Mouse (Mus musculus) limb, embryonic 11.5 days (tissue): ENCODE results near the gene Ttc21a. TPM values are rescaled to one million over a fixed set of nuclear protein-coding genes. Genes with fewer than 3 reads are reported as not detected.
A peak's percentile ranks its signal among the peaks of the same experiment; 100 is the strongest.

Experiments used
- ATAC-seq: fragments of 200-750 bp; cut with Nextera tagmentation; 2 replicates; pipeline ENCODE4 v1.8.0; 2017; ENCODE audit warnings: low read depth; ENCODE audit not compliant: insufficient number of reproducible peaks, low FRiP score, low TSS enrichment
- DNase-seq: peaks from one replicate; pipeline ENCODE4 v3.0.0-alpha.2; 2015; ENCODE audit warnings: low spot score
- H3K27ac ChIP-seq: fragments of 300-500 bp; sonication (generic); replicated peaks from 2 replicates; pipeline ENCODE4 v1.5.1; 2014; ENCODE audit warnings: low read depth, mild to moderate bottlenecking, low read length
- H3K27me3 ChIP-seq: fragments of 300-500 bp; sonication (generic); 2 replicates; pipeline ENCODE4 v1.6.1; 2014; ENCODE audit warnings: mild to moderate bottlenecking, low read length, mixed read lengths; ENCODE audit not compliant: control insufficient read depth, insufficient read depth
- H3K36me3 ChIP-seq: fragments of 300-500 bp; sonication (generic); 2 replicates; pipeline ENCODE4 v1.6.1; 2014; ENCODE audit warnings: mild to moderate bottlenecking, low read length, moderate library complexity, mixed read lengths; ENCODE audit not compliant: control insufficient read depth, insufficient read depth
- H3K4me1 ChIP-seq: fragments of 300-500 bp; sonication (generic); 2 replicates; pipeline ENCODE4 v1.6.1; 2014; ENCODE audit warnings: low read length, mixed read lengths; ENCODE audit not compliant: control insufficient read depth, insufficient read depth
- H3K4me2 ChIP-seq: fragments of 300-500 bp; sonication (generic); 2 replicates; pipeline ENCODE4 v1.6.1; 2014; ENCODE audit warnings: low read depth, mild to moderate bottlenecking, moderate library complexity; ENCODE audit not compliant: severe bottlenecking
- H3K4me3 ChIP-seq: fragments of 300-500 bp; sonication (generic); 2 replicates; pipeline ENCODE4 v1.5.1; 2014; ENCODE audit warnings: low read depth, low read length
- H3K9ac ChIP-seq: fragments of 300-500 bp; sonication (generic); 2 replicates; pipeline ENCODE4 v1.6.1; 2014; ENCODE audit warnings: mild to moderate bottlenecking, low read length
- H3K9me3 ChIP-seq: fragments of 300-500 bp; sonication (generic); 2 replicates; pipeline ENCODE4 v1.6.1; 2016; ENCODE audit warnings: low read length; ENCODE audit not compliant: control insufficient read depth
- WGBS: fragments of 180-500 bp; shearing (Covaris S2); extraction: QIAGEN DNeasy Blood & Tissue Kit; methylation state at CpG from one replicate; pipeline ENCODE4 v1.1.7; 2014; 5-methylcytosine and 5-hydroxymethylcytosine counted together
- polyA plus RNA-seq: library from polyadenylated mRNA; unstranded; fragments of >200 nt; fragmentation: Nextera tagmentation; extraction: Ambion mirVana; gene quantifications from 2 replicates; pipeline ENCODE4 v1.2.1, GENCODE M21; 2014

Ttc21a gene
- polyA plus RNA-seq, 1 experiment from 2014 or later = 0.35 TPM

DNA sequence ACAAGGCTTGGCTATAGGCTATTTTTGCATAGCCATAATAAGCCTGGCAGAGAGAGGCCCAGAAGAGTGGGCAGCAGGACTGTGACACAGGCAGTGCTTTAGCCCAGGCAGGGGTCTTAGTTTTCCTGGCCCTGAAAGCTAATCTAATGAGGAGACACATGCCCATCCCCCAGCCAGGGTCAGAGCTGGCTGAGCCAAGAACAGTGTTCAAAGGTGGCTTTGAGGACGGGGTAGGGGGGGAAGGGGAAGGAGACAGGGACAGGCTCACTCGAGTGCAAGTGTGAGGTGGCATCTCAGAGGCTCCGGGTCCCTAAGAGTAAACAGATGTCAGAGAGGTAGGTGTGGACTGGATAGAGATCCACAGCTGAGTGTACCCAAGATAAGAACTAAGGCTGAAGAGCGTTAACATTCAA is 43.4 kb downstream of the Ttc21a start:
- H3K9ac ChIP-seq = no peak overlapping the region; the same call in 1 of the 2 replicates
- no peak overlapping the region for H3K4me3 ChIP-seq
- no peaks in the 10 kb centered on the region for H3K9me3 ChIP-seq
- no peaks in the 10 kb centered on the region for H3K36me3 ChIP-seq
- H3K27me3 ChIP-seq = no peaks in the 10 kb centered on the region
- H3K4me1 ChIP-seq = peaks cover 62% of the 10 kb centered on the region
- peak overlapping the region; percentile 89 for H3K27ac ChIP-seq
- H3K4me2 ChIP-seq = peak overlapping the region; percentile 96
- 2% methylated on average over 4 of the region's 4 CpGs for WGBS
- DNase-seq = peak; percentile 44
- ATAC-seq = peak; percentile 5; the same call in 1 of the 2 replicates

DNA sequence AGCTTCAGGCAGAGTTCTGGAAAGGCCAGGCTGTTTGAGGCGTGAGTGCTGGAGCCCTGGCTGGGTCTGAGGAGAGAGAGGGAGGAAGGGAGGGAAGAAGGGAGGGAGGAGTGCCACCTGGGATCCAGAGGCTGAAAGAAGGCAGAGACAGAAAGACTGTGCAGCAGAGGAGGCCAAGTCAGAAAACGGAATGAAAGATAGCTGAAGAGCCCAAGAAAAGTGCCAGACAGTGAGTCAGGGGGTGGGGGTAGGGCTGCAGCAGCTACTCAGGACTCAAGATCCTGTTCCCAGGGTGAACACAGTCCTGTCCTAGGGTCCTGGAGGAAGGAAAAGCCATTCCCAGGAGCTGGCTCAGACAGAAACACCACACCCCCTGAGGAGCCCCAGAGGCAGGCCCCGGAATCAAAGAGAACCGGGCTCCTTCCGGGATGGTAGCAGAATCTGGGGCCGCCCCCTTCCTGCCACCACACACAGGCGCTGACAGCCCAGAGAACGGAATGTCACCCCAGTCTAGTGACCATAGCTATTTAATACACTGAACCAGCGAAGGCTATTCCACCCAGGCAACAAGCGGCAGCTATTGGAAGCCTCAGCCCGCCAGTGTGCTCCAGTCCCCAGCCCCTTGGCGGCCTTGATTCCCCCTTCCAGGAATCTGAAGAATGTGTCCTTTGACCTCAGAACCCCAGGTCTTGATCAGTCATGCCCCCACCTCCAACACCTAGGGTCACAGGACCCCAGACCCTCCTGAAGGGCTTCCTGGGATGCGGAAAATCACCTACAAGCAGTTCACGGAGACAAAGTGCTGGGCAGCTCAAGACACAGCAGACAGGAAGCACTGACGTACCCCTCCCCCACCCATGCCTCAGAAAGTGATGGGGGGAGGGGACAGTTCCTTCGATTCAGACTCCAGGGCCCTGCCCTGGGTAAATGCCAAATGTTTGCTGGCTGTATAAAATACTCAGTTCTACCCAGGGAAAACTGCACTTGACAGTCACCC is 44.1 kb downstream of the Ttc21a start:
- Histone ChIP-seq H3K9me3 (no peaks in the 10 kb centered on the region), H3K27me3 (no peaks in the 10 kb centered on the region), H3K27ac (peak overlapping the region; percentile 89), H3K36me3 (no peaks in the 10 kb centered on the region), H3K4me2 (peak overlapping the region; percentile 96), H3K9ac (peak overlapping the region; percentile 48), H3K4me3 (peak overlapping the region; percentile 21), H3K4me1 (peaks cover 64% of the 10 kb centered on the region)
- ATAC-seq (peak; percentile 33; the same call in 1 of the 2 replicates), DNase-seq (peak; percentile 79)
- WGBS = under 1% methylated on average over 16 of the region's 16 CpGs

DNA sequence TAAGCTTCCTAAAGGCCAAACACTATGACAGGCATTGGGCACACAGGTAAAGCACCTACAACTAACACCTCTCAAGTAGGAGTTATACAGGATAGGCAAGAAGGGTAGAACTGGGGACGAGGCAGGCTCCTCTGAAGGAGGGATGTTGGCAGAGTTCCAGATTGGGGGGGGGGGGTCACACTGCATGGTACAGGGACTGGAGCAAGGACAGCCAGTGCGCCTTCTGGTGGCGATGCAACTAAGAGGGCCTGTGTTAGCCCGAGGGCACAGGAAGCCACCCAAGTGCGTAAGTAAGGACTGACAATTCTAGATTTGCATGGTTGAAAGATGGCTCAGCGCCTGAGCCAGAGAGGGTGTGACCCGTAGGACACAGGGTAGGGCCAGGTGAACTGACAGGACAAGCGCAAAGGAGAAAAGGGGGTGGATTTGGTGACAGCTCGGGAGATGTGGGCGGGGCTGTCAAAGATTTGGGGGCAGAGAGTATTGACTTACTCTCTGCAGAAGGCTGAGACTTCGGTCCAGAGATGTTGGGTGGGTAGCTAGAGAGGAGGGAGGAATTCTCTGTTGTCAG is 44.9 kb downstream of the Ttc21a start:
- ATAC-seq (peak; percentile 28; the same call in 1 of the 2 replicates), DNase-seq (peak; percentile 62)
- Histone ChIP-seq H3K9ac (no peak overlapping the region), H3K4me2 (peak overlapping the region; percentile 96), H3K9me3 (no peaks in the 10 kb centered on the region), H3K4me1 (peaks cover 57% of the 10 kb centered on the region), H3K27ac (peak overlapping the region; percentile 89; the same call in 1 of the 2 replicates), H3K36me3 (no peaks in the 10 kb centered on the region), H3K4me3 (peak overlapping the region; percentile 64), H3K27me3 (no peaks in the 10 kb centered on the region)
- WGBS = 2% methylated on average over 11 of the region's 11 CpGs

DNA sequence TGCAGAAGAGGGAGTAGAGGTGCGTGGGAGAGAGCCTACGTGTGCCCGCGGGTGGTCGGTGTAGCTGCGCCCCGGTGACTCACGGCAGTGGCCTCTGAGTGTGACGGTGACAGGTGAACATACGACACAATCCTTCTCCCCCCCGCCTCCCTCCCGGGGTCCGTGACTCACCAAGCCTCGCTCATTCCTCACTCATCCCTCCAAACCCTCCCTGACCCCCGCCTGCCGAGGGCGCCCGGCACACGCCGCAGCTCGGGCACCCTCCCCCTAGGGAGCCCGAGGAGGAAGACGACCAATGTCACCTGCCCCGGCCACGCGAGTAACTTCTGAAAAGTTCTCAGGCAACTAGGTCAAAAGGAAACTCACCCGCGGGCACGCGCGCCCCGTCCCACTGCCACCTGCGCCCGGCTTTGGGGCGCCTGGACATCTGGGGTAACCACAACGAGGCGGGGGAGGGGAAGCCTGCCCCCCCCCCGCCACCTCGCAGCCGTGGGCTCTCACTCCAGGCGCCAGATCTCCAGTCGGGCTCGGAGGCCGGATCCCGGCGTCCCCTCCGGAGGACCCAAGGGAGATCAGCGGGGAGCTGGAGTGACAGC is 45.6 kb downstream of the Ttc21a start:
- Histone ChIP-seq H3K4me3 (peak overlapping the region; percentile 64), H3K27me3 (no peaks in the 10 kb centered on the region), H3K9ac (peak overlapping the region; percentile 42), H3K9me3 (no peaks in the 10 kb centered on the region), H3K36me3 (no peaks in the 10 kb centered on the region), H3K27ac (no peak overlapping the region), H3K4me2 (peak overlapping the region; percentile 96), H3K4me1 (peaks cover 52% of the 10 kb centered on the region)
- 0% methylated on average over 40 of the region's 48 CpGs for WGBS
- DNase-seq (peak; percentile 34), ATAC-seq (0 out of 2 replicates have a peak, but pooled peaks have one; percentile 2)

DNA sequence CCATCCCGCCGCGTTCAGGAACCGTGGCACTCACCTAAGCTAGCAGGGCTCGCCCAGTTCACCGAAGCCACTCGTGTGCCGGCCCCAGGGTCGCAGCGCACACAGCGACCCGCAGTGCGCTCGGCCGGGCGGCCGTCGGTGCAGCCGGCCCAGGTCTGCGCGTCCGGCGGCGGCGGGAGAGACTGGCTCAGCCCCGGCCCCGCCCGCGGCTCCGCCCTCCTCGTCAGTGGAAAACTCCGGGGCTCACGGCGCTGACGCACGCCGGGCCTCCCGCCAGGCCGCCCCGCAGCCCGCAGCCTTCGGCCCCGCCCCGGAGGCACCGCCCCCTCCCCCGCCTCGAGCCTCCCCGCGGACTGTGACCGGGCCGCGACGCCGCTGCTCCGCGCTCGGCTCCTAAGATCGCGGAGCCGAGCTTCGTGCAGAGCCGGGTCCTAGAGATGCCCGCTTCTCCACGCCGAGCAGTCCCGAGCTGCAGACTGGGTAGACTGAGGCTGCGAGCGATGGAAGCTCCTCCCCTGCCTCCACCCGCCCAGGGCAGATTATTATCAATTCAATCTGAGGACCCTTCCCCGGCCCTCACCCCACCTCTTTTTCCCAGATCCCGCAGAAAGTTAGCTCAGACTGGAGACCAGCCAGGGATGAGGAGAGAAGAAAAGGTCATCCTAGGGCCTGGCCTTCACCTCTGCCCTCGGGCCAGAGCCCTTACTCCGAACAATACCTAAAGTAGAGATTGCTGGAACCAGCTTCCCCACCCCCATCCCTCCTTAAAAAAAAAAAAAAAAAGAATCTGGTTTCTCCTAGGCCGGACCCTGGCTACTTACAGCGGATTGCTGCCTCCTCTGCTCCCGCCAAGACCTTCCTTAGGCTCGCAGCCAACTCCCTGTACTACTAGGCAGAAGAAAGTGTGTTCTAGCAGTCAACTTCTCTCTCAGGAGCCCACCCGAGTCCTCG is 46.5 kb downstream of the Ttc21a start:
- no peaks in the 10 kb centered on the region for H3K36me3 ChIP-seq
- ATAC-seq = peak; percentile 50
- no peaks in the 10 kb centered on the region for H3K9me3 ChIP-seq
- under 1% methylated on average over 78 of the region's 79 CpGs for WGBS
- no peak overlapping the region for H3K27ac ChIP-seq
- peak overlapping the region; percentile 64 for H3K4me3 ChIP-seq
- H3K27me3 ChIP-seq = no peaks in the 10 kb centered on the region
- H3K4me1 ChIP-seq = peaks cover 46% of the 10 kb centered on the region
- peak overlapping the region; percentile 46 for H3K9ac ChIP-seq
- peak overlapping the region; percentile 96 for H3K4me2 ChIP-seq
- peak; percentile 83 for DNase-seq

DNA sequence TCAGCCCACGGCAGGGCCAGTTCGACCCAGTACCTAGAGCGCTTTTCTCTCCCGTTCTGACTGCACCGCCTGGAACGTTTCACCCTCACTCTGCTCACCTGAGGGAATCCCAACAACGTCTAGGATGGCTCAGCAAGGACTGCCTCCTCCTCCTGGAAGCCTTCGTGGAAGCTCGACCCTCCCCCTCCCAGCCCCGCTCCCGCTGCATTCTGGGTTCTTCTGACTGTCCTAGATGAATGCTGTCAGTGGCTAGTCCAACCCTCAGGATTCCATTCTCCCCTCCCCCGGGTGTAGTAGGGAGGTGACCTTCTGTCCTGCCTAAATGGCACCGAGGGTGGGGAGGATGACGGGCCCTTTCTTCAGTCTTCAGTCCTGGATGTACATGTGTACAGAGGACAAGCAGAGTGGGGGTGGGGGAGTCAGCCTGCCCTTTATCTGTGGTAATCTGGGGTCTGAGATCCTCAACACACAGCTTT is 47.2 kb downstream of the Ttc21a start, which contains the start of gene Csrnp1:
Gene Csrnp1 (minus strand): TSS at position 123 of the 476 bp plus-strand sequence.
- ATAC-seq (no peak), DNase-seq (peak; percentile 41)
- Histone ChIP-seq H3K4me3 (peak within 1 kb of the TSS; percentile 64), H3K9me3 (no peaks in the 10 kb centered on the region), H3K36me3 (no peaks in the 10 kb centered on the region), H3K27me3 (no peaks in the 10 kb centered on the region), H3K4me1 (peaks cover 43% of the 10 kb centered on the region), H3K4me2 (peak within 1 kb of the TSS; percentile 96), H3K27ac (no peak within 1 kb of the TSS), H3K9ac (peak within 1 kb of the TSS; percentile 46)
- 10% methylated on average over 14 of the region's 14 CpGs for WGBS

DNA sequence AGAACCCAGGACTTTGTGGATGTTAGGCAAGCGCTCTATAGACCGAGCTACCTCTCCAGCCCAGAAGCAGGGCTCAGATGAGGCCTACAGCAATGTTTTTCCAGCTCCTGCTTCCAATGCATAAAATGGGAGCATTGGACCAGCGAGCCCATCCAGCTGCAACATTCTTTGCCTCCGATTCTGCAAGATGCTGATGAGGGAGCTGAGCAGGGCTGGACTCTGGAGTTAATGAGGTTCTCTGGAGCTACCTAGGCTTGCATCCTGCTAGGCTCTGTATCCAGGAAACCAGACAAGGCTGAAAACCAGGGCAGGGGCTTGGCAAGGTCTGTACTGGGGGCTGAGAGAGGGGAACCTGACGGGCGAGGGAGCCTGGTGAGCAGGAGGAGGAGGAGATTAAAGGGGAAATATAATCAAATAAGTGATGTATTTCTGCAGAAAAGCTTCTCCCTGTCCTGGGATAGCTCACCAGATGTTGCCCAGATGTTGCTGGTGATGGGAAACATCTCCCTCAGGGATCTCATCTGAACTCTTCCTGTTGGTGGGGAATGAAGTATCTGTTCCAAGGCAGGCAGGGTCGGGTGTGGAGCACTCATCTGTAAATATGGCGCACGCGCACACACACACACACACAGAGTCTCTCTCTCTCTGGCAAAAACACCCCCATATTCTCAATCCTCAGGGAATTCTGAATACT is 48.6 kb downstream of the Ttc21a start:
- no peak overlapping the region for H3K4me3 ChIP-seq
- 67% methylated on average over 10 of the region's 10 CpGs for WGBS
- DNase-seq (no peak), ATAC-seq (no peak)
- no peak overlapping the region for H3K4me2 ChIP-seq
- no peaks in the 10 kb centered on the region for H3K36me3 ChIP-seq
- H3K9ac ChIP-seq = no peak overlapping the region
- peaks cover 31% of the 10 kb centered on the region for H3K4me1 ChIP-seq
- H3K9me3 ChIP-seq = no peaks in the 10 kb centered on the region
- H3K27ac ChIP-seq = no peak overlapping the region
- no peaks in the 10 kb centered on the region for H3K27me3 ChIP-seq
